Mouse (Mus musculus) erythroblast, embryonic 14.5 days (primary cell): ENCODE results near the gene Tmem136. TPM values are rescaled to one million over a fixed set of nuclear protein-coding genes. Genes with fewer than 3 reads are reported as not detected.
A peak's percentile ranks its signal among the peaks of the same experiment; 100 is the strongest.
"Not testable (repeated sequence)": the region's sequence is repeated elsewhere in the genome, so short reads cannot be mapped to it uniquely, and the experiment has no call there.

Experiments used
- H3K27me3 ChIP-seq: 2 replicates; pipeline ENCODE4 v1.6.1; 2012; ENCODE audit warnings: inconsistent platforms; ENCODE audit not compliant: control insufficient read depth
- H3K36me3 ChIP-seq: 2 replicates; pipeline ENCODE4 v1.6.1; 2012; ENCODE audit warnings: mild to moderate bottlenecking, inconsistent platforms; ENCODE audit not compliant: control insufficient read depth
- H3K4me1 ChIP-seq: 2 replicates; pipeline ENCODE4 v1.6.1; 2012; ENCODE audit warnings: inconsistent platforms; ENCODE audit not compliant: control insufficient read depth
- H3K4me3 ChIP-seq: replicated peaks from 2 replicates; pipeline ENCODE3; 2012; ENCODE audit warnings: moderate library complexity, mild to moderate bottlenecking, inconsistent platforms
- H3K9me3 ChIP-seq: 2 replicates; pipeline ENCODE4 v1.6.1; 2012; ENCODE audit warnings: low read length, inconsistent platforms, mixed read lengths; ENCODE audit not compliant: control insufficient read depth
- GATA1 ChIP-seq: IDR thresholded peaks from 2 replicates; pipeline ENCODE4 v1.6.1; 2012; ENCODE audit warnings: low read length, inconsistent platforms, mixed read lengths
- TAL1 ChIP-seq: IDR thresholded peaks from 3 replicates; pipeline ENCODE4 v1.6.1; 2012; ENCODE audit warnings: low read length, inconsistent platforms, mixed read lengths
- polyA plus RNA-seq: library from polyadenylated mRNA; stranded (reverse); fragments of >175 nt; gene quantifications from 2 replicates; pipeline ENCODE4 v1.2.3, GENCODE M21; 2012

Tmem136 gene
- polyA plus RNA-seq, 1 experiment = not detected

DNA sequence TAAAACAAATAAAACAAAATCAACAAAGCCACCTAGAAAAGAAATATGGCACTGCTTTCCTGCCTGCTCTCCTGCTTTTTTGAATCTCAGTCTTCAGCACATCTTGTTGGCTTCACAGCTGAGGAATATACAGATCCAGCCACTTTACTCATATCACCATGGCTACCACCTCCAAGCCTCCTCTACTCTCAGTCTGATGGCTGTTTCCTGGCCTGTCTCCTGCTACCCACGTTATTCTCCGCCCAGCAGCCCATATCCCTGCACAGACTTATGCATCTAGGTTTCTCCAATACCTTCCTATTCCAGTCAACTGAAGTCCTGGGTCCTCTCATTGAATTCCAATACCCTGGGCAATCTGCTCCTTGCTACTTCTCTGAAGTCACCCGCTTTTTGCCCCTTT, 17.2 kb upstream of the Tmem136 start:
- TF ChIP-seq GATA1 (no peak), TAL1 (no peak)
- Histone ChIP-seq H3K36me3 (no peaks in the 10 kb centered on the region), H3K27me3 (peaks cover 11% of the 10 kb centered on the region; the same call in 1 of the 2 replicates), H3K4me1 (peaks cover 19% of the 10 kb centered on the region), H3K9me3 (no peaks in the 10 kb centered on the region), H3K4me3 (no peak overlapping the region)

GRCm38 (mm10) chr9:43132380-43132779, 16.0 kb upstream of the Tmem136 start:
- H3K36me3 ChIP-seq = no peaks in the 10 kb centered on the region
- peaks cover 15% of the 10 kb centered on the region for H3K27me3 ChIP-seq
- TF ChIP-seq GATA1 = no peak
- no peak for TF ChIP-seq TAL1
- H3K4me1 ChIP-seq = peaks cover 20% of the 10 kb centered on the region
- H3K9me3 ChIP-seq = no peaks in the 10 kb centered on the region
- no peak overlapping the region for H3K4me3 ChIP-seq

DNA sequence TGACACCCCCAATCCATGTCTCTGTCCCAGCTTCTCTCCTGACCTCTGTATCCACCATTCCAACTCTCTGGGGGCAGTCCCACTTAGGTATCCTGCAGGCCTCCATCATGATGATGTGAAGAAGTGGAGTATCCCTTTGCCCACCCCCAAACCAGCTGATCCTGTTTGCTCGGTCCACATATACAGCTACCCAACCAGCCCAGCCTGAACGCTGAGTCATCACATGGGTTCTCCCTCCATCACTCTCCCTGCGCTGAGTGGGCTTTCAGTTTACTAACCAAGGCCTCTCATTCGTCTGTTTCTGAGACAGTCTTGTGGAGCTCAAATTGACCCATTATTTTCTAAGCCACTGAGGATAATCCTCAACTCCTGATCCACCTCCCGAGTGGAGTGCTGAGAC, 15.6 kb upstream of the Tmem136 start:
- H3K27me3 ChIP-seq = peaks cover 20% of the 10 kb centered on the region
- TF ChIP-seq GATA1 = no peak
- no peak for TF ChIP-seq TAL1
- no peaks in the 10 kb centered on the region for H3K36me3 ChIP-seq
- no peaks in the 10 kb centered on the region for H3K9me3 ChIP-seq
- no peak overlapping the region for H3K4me3 ChIP-seq
- peaks cover 21% of the 10 kb centered on the region for H3K4me1 ChIP-seq

DNA sequence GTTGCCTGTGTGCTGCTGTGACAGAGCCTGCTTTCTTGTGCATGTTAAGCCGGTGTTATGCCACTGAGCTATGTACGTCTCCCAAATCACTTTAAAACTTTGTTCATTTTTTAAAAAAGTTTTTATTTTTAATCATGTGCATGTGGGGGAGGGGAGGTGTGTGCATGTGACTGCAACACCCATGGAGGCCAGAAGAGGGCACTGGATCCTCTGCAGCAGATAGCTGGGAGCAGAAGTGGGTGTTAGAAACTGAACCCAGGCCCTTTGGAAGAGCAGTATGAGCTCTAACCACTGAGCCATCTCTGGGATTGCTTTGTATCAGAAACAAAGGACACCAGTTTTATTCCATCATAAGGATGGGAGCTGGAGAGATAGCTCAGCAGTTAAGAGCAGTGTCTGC, 14.3 kb upstream of the Tmem136 start:
- Histone ChIP-seq H3K4me1 (peaks cover 26% of the 10 kb centered on the region), H3K9me3 (no peaks in the 10 kb centered on the region), H3K4me3 (no peak overlapping the region), H3K27me3 (peaks cover 31% of the 10 kb centered on the region), H3K36me3 (no peaks in the 10 kb centered on the region)
- TF ChIP-seq GATA1 (no peak), TAL1 (no peak)

DNA sequence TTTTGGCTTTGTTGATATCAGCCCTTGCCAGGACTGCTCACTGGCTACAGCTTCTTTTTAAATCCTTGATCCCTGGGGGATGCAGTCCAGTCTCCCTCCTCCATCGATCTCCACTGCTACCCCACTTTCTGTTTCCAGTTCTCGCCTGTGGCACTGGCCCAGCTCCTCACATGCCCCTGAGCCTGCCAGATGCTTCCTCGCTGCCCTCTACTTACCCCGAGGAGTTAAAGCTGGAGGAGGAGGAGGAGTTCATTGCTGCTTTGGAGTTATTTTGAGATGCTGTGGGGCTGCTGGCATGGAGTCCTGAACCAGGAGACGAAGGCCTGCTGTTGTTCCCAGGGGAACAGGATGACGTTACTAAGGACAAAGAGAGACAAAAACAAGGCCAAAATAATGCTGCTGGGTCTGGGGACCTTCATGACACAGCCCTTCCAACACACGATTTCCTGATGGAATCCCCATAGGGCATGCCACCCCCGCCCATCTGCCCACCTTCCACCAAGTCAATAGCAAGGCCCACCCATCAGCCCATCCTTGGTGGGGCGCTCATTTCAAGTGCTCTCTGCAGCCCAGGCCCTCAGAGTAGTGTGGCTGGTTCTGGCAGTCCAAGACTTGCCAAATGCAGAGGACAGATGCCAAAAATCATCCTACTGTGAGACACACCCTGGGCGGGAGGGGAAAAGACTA, 10.9 kb upstream of the Tmem136 start:
- Histone ChIP-seq H3K4me3 (no peak overlapping the region), H3K36me3 (no peaks in the 10 kb centered on the region), H3K27me3 (peaks cover 56% of the 10 kb centered on the region), H3K4me1 (peaks cover 31% of the 10 kb centered on the region), H3K9me3 (no peaks in the 10 kb centered on the region)
- no peak for TF ChIP-seq TAL1
- TF ChIP-seq GATA1 = no peak

DNA sequence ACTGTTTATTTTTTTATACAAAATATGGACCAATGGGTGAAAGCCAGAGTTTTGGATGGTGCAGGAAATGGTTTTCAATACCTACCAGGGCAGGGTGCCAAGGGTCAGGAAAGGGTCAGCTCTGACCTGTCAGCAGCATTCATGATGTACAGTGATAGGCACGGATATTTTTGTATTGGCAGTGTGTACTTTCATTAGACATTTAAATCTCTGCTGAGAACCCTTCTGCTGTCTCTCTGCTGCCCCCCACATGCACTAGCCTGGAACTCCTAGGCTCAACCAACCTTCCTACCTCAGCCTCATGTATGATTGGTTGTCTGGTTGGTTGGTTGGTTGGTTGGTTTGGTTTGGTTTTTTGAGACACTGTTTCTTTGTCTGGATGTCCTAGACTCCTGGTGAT, 6.0 kb upstream of the Tmem136 start:
- no peaks in the 10 kb centered on the region for H3K36me3 ChIP-seq
- H3K4me1 ChIP-seq = peaks cover 25% of the 10 kb centered on the region
- H3K9me3 ChIP-seq = no peaks in the 10 kb centered on the region
- H3K27me3 ChIP-seq = peaks cover 89% of the 10 kb centered on the region
- H3K4me3 ChIP-seq = no peak overlapping the region
- TF ChIP-seq TAL1 (no peak), GATA1 (no peak)

- H3K4me3 ChIP-seq, H3K36me3 ChIP-seq, H3K9me3 ChIP-seq: not testable (repeated sequence)
- Histone ChIP-seq H3K4me1 (peaks cover 29% of the 10 kb centered on the region), H3K27me3 (peaks cover 89% of the 10 kb centered on the region)
These were observed 5.6 kb upstream of the Tmem136 start for GRCm38 (mm10) chr9:43121948-43122347.

GRCm38 (mm10) chr9:43116997-43117336, 597 bp upstream of the Tmem136 start:
- peaks cover 44% of the 10 kb centered on the region for H3K4me1 ChIP-seq
- H3K4me3 ChIP-seq = peak overlapping the region; percentile 83
- peaks cover 90% of the 10 kb centered on the region for H3K27me3 ChIP-seq
- TF ChIP-seq GATA1 = no peak
- no peak for TF ChIP-seq TAL1
- H3K36me3 ChIP-seq = no peaks in the 10 kb centered on the region
- H3K9me3 ChIP-seq = no peaks in the 10 kb centered on the region

DNA sequence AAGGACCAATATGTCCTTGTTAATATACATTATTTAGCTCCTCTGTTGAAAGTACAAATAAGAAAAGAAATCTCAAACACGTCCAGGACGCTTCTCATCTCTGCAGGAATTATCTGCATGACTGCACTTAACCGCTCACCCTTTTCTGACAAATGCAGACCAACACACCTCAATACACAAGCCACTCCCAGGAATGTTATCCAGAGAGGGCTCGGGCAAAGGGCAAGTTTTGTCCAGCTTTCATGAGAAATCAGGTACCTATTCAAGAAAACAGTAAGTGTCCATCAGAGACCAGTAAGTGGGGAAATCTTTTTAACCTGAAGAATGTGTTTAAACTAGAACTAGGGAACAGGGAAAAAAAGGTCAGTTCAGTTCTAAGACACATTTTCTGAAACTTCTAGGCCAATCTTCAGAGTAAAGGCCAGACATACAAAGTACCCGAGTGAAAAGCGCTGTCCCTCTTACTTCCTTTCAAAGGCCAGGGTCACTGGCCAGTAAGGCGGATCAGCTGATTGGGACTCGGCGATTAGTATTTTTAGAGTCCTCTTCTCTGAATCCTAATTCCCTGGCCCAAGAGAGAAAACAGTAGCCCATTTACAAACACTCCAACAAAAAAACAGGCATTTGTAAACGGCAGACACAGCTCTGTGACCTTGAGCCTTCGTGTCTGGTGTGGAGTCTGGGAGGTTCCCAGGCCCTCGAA, 788 bp downstream of the Tmem136 start:
- H3K4me1 ChIP-seq = peaks cover 47% of the 10 kb centered on the region
- no peaks in the 10 kb centered on the region; the same call in 1 of the 2 replicates for H3K9me3 ChIP-seq
- no peaks in the 10 kb centered on the region for H3K36me3 ChIP-seq
- H3K27me3 ChIP-seq = peaks cover 93% of the 10 kb centered on the region
- TF ChIP-seq TAL1 = no peak
- TF ChIP-seq GATA1 = no peak
- H3K4me3 ChIP-seq = peak overlapping the region; percentile 83

DNA sequence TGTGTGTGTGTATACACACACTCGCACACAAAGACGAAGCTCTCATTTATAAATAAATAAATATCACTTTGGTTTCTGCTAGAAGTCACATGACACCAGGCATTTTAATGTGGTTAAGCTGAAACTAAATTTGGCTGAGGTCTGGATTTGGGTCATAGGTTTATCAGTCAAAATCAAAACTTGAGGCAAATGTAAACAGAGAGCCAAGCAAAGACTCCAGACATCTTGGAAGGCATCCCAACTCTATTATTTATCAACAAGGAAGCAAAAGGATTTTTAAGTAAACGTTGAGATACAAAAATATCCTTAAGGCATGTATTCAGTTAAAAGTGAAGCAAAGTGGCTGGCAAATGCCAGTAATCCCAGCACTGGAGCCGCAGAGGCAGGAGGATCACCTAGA, 1.5 kb downstream of the Tmem136 start:
- H3K9me3 ChIP-seq = no peaks in the 10 kb centered on the region; the same call in 1 of the 2 replicates
- H3K4me1 ChIP-seq = peaks cover 47% of the 10 kb centered on the region
- no peaks in the 10 kb centered on the region for H3K36me3 ChIP-seq
- TF ChIP-seq TAL1 (no peak), GATA1 (no peak)
- H3K4me3 ChIP-seq = no peak overlapping the region
- peaks cover 93% of the 10 kb centered on the region for H3K27me3 ChIP-seq
